Mouse (Mus musculus) kidney, embryonic 16.5 days (tissue): ENCODE measurements around the gene Ap2b1. TPM values are rescaled to one million over a fixed set of nuclear protein-coding genes. Genes with fewer than 3 reads are reported as not detected.
A peak's percentile ranks its signal among the peaks of the same experiment; 100 is the strongest.

Experiments used
- ATAC-seq: fragments of 200-750 bp; cut with Nextera tagmentation; 2 replicates; pipeline ENCODE4 v1.8.0; 2017; ENCODE audit warnings: moderate TSS enrichment; ENCODE audit not compliant: low FRiP score, low TSS enrichment
- H3K27ac ChIP-seq: fragments of 300-500 bp; sonication (generic); 2 replicates; pipeline ENCODE4 v1.5.1; 2014; ENCODE audit warnings: low read length
- H3K27me3 ChIP-seq: fragments of 300-500 bp; sonication (generic); 2 replicates; pipeline ENCODE4 v1.6.1; 2014; ENCODE audit warnings: low read length, control low read depth, mixed read lengths; ENCODE audit not compliant: insufficient read depth
- H3K36me3 ChIP-seq: fragments of 300-500 bp; sonication (generic); 2 replicates; pipeline ENCODE4 v1.6.1; 2014; ENCODE audit warnings: low read length, control low read depth, mixed read lengths; ENCODE audit not compliant: insufficient read depth
- H3K4me1 ChIP-seq: fragments of 300-500 bp; sonication (generic); 2 replicates; pipeline ENCODE4 v1.6.1; 2014; ENCODE audit warnings: low read length, control low read depth, mixed read lengths; ENCODE audit not compliant: insufficient read depth
- H3K4me2 ChIP-seq: fragments of 300-500 bp; sonication (generic); replicated peaks from 2 replicates; pipeline ENCODE4 v1.6.1; 2014; ENCODE audit warnings: low read depth, low read length
- H3K4me3 ChIP-seq: fragments of 300-500 bp; sonication (generic); 2 replicates; pipeline ENCODE4 v1.5.1; 2014; ENCODE audit warnings: mild to moderate bottlenecking, low read length
- H3K9ac ChIP-seq: fragments of 300-500 bp; sonication (generic); replicated peaks from 2 replicates; pipeline ENCODE4 v1.6.1; 2014; ENCODE audit warnings: low read length
- H3K9me3 ChIP-seq: fragments of 300-500 bp; sonication (generic); 2 replicates; pipeline ENCODE4 v1.6.1; 2016; ENCODE audit warnings: low read length, control low read depth
- WGBS: fragments of 180-500 bp; shearing (Covaris S2); extraction: QIAGEN DNeasy Blood & Tissue Kit; methylation state at CpG from one replicate; pipeline ENCODE4 v1.1.7; 2014; 5-methylcytosine and 5-hydroxymethylcytosine counted together
- polyA plus RNA-seq: library from polyadenylated mRNA; unstranded; fragments of >200 nt; fragmentation: Nextera tagmentation; extraction: Ambion mirVana; gene quantifications from 2 replicates; pipeline ENCODE4 v1.2.1, GENCODE M21; 2015

The Ap2b1 gene
- polyA plus RNA-seq, 1 experiment from 2014 or later = 64.2 TPM

DNA sequence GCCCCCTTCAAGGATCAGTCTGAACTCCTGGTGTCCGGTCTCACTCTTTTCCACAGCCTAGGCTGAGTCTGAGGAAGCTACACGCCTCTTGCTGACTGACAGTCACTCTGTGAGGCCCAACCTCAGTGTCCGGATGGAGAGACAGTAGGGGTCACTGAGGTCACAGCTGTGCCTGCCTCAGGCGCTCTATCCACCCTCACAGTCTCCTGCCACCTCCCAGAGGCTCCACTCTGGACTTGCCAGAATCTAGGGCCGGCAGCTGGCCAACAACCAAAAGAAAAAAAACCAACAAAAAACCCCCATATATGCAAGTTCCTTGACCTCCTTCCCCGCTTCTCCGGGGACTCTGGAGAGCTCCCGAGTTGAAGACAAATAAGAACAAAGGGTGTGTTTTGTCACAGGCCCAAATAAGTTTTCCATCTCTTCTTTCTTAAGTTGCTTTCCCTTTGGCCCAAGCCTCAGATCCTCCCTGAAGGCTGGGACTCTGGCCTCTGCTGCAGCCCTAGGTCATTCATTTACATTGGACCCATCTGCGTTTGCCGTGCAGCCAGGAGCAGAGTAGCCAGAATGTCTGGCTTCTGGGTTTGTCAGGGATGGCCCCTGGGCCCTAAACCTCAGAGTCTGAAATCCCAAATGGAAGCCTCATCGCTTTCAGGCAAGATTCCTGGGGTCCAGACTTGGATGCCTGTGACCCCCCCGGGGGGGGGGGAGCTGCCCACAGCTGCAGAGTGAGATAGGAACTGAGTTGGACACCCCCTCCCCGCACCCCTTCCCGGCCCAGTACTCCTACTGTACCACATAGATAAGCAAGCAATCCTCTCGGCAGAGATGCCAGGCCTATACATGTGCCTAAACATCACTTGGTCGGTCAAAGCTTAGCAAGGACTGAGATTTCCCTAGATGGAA lies 149.4 kb downstream of the Ap2b1 start:
- Histone ChIP-seq H3K36me3 (no peaks in the 10 kb centered on the region), H3K9ac (no peak overlapping the region), H3K9me3 (no peaks in the 10 kb centered on the region), H3K4me2 (no peak overlapping the region), H3K4me3 (no peak overlapping the region), H3K27me3 (peaks cover 24% of the 10 kb centered on the region), H3K4me1 (peaks cover 34% of the 10 kb centered on the region), H3K27ac (peak overlapping the region; percentile 41)
- ATAC-seq = 0 out of 2 replicates have a peak, but pooled peaks have one; percentile 27
- WGBS = 44% methylated on average over 16 of the region's 16 CpGs

DNA sequence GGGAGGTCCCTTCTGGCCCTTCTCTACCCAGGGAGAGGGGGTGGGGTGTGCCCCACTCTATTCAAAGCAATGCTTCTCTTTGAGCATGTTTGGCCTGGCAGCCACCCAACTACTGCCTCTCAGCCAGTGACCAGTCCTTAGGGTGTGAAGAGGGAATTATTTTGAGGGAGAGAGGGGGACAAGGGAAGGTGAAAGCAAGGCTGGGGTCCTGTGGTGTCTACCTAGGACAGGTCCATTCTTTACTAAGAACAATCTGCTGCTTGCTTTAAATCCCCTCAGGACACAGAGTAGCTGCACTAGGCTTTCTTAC lies 150.1 kb downstream of the Ap2b1 start:
- H3K4me1 ChIP-seq = peaks cover 31% of the 10 kb centered on the region
- H3K9ac ChIP-seq = no peak overlapping the region
- no peaks in the 10 kb centered on the region for H3K9me3 ChIP-seq
- no peak overlapping the region for H3K4me2 ChIP-seq
- H3K36me3 ChIP-seq = no peaks in the 10 kb centered on the region
- H3K27me3 ChIP-seq = peaks cover 18% of the 10 kb centered on the region
- H3K27ac ChIP-seq = peak overlapping the region; percentile 41
- H3K4me3 ChIP-seq = no peak overlapping the region
- ATAC-seq = 0 out of 2 replicates have a peak, but pooled peaks have one; percentile 60

DNA sequence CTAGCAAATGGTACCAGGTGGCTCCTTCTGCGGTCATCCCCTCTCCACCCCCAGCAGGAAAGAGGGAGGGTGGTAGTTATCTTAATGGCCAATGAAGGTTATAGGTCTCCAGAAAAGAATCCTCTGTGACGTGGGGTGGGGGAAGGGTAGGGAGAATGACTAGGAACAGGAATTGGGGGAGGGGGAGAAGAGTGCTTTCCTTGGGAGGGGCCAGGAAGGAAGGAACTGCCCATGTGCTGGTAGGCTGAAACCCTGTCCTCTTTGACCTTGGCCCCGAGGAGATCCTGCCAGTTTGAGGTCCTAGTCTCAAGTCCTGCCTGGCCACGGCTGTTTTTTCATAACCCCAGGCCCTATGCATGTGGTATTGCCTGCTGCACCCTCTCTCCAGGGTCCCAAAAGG lies 150.5 kb downstream of the Ap2b1 start:
- H3K4me2 ChIP-seq = no peak overlapping the region
- no peak overlapping the region for H3K9ac ChIP-seq
- peaks cover 14% of the 10 kb centered on the region for H3K27me3 ChIP-seq
- no peaks in the 10 kb centered on the region for H3K9me3 ChIP-seq
- peaks cover 29% of the 10 kb centered on the region for H3K4me1 ChIP-seq
- 15% methylated on average over 4 of the region's 4 CpGs for WGBS
- H3K36me3 ChIP-seq = no peaks in the 10 kb centered on the region
- no peak for ATAC-seq
- H3K4me3 ChIP-seq = no peak overlapping the region
- peak overlapping the region; percentile 41; the same call in 1 of the 2 replicates for H3K27ac ChIP-seq

DNA sequence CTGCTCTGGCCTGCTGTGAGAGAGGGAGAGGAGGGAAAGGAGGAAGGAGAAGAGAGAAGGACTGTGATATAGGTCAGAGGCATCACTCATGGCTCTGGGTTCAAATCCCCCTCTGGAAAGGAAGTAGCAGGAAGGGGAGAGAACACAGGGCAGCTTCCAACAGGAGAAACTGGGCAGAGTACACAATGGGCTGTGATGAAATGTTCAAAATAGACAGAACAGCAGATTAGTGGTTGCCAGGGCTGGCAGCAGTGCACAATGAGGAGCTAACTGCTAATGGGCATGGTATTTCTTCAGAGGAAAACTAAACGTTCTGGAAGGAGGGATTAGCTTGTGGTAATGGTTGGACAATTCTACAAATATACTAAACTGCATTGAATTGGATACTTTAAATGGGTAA lies 151.7 kb downstream of the Ap2b1 start:
- Histone ChIP-seq H3K9me3 (no peaks in the 10 kb centered on the region), H3K27me3 (peaks cover under 1% of the 10 kb centered on the region), H3K4me3 (no peak overlapping the region), H3K36me3 (no peaks in the 10 kb centered on the region), H3K4me2 (no peak overlapping the region), H3K27ac (no peak overlapping the region), H3K4me1 (peaks cover 29% of the 10 kb centered on the region), H3K9ac (no peak overlapping the region)
- WGBS = 56% methylated on average over 1 of the region's 1 CpGs
- ATAC-seq = no peak

DNA sequence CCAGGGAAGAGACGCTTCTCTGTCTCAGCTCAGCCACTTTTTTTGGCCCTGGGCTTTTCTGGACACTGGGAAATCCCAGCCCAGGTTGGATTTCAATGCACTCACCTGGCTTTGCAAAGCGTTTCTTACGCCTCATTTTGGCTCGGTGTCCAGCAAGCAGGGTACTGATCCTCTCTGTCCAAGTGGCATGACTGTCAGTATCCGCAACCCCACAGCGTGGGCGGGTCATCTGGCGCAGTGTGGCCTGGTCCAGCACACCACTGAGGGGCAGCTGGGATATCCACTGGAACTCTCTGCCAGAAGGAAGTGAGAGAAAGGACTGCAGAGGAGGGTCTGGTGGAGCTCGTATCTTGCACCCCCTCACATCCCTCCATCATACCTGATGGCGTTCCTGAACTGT lies 152.5 kb downstream of the Ap2b1 start:
- Histone ChIP-seq H3K27me3 (no peaks in the 10 kb centered on the region; the same call in 1 of the 2 replicates), H3K36me3 (no peaks in the 10 kb centered on the region), H3K4me3 (no peak overlapping the region), H3K9me3 (no peaks in the 10 kb centered on the region), H3K4me1 (peaks cover 29% of the 10 kb centered on the region), H3K9ac (no peak overlapping the region), H3K27ac (no peak overlapping the region), H3K4me2 (no peak overlapping the region)
- 87% methylated on average over 10 of the region's 10 CpGs for WGBS
- ATAC-seq = no peak

DNA sequence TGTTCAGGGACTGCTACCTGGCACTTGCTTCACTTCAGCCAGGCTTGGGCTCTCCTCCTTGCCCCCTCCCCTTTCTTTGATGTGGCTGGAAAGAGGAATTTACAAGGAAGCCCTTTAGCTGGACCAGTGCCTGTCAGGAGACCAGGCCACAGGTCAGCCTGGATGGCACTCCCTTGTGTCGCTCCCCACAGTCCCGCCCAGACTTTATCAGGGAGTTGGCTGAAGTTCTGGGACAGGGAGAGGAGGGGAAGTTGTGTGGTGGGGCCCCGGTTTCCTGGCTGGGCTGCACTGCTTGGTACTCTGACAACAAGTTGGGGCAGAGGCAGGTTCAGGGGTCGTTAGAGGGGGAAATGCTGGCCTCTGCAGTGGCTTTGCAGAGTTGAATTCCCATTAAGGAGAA lies 155.7 kb downstream of the Ap2b1 start:
- H3K9ac ChIP-seq = no peak overlapping the region
- no peaks in the 10 kb centered on the region for H3K9me3 ChIP-seq
- no peak overlapping the region for H3K4me2 ChIP-seq
- no peak overlapping the region for H3K27ac ChIP-seq
- H3K4me1 ChIP-seq = peaks cover 13% of the 10 kb centered on the region
- WGBS = 6% methylated on average over 4 of the region's 4 CpGs
- no peaks in the 10 kb centered on the region for H3K27me3 ChIP-seq
- ATAC-seq = peak; percentile 31; the same call in 1 of the 2 replicates
- H3K4me3 ChIP-seq = no peak overlapping the region
- H3K36me3 ChIP-seq = no peaks in the 10 kb centered on the region

Other genes with a start within 250 kb of the Ap2b1 start
- 4.1 and 4.7 TPM in 2 replicates for gene Slfn2, start 233.9 kb upstream of the Ap2b1 start, polyA plus RNA-seq
- gene Slfn1, start 182.2 kb upstream of the Ap2b1 start, polyA plus RNA-seq = 0.27 TPM in 2 replicates
- gene Slfn4, start 123.8 kb upstream of the Ap2b1 start, polyA plus RNA-seq = 0.11 and 0.17 TPM in 2 replicates
- gene Slfn3, start 107.7 kb upstream of the Ap2b1 start, polyA plus RNA-seq = 2.7 and 2.8 TPM in 2 replicates
- gene Slfn14, start 12.3 kb upstream of the Ap2b1 start, polyA plus RNA-seq = 0.25 and 0.42 TPM in 2 replicates
- 14.0 and 15.2 TPM in 2 replicates for gene Pex12, start 3.6 kb downstream of the Ap2b1 start, polyA plus RNA-seq
- 0.39 and 0.57 TPM in 2 replicates for gene Rasl10b, start 110.1 kb downstream of the Ap2b1 start, polyA plus RNA-seq
- gene Gas2l2, start 130.4 kb downstream of the Ap2b1 start, polyA plus RNA-seq = not detected in 2 replicates
- gene 1700020L24Rik, start 138.7 kb downstream of the Ap2b1 start, polyA plus RNA-seq = not detected in 2 replicates
- gene Mmp28, start 164.0 kb downstream of the Ap2b1 start, polyA plus RNA-seq = 1.7 and 1.8 TPM in 2 replicates
- gene Taf15, start 174.1 kb downstream of the Ap2b1 start, polyA plus RNA-seq = 8.3 and 14.6 TPM in 2 replicates
- gene Heatr9, start 223.2 kb downstream of the Ap2b1 start, polyA plus RNA-seq = 0.07 TPM in 1 of 2 replicates, not detected in the other
- gene Ccl5, start 231.5 kb downstream of the Ap2b1 start, polyA plus RNA-seq = 0.37 and 0.52 TPM in 2 replicates